Mouse (Mus musculus): ENCODE measurements around the gene Hpgds. TPM values are rescaled to one million over a fixed set of nuclear protein-coding genes. Genes with fewer than 3 reads are reported as not detected.

Hpgds gene
- polyA plus RNA-seq, 1 experiment from 2014 or later = 4.4 TPM

DNA sequence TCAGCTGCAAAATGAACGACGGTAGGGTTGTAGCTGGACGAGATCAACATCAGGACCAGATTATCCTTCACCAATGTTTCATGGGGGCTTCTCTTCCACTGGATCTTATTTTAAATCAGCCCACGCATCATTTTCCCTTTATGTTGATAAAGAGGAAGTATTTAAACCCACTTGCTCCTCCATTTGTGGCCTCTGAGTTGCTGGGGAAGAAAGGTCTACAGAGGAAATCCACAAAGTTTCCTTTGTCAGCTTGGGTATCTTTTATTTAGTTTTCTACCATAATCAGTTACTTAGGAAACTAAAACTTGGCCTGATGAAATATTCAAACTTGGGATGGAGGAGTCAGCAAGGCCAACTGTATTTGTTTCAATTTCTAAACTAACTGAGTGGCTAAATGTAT, 1.7 kb upstream of the Hpgds start:
- ATAC-seq (ENCODE audit: insufficient read depth) (no peak), DNase-seq (no peak)
- Histone ChIP-seq H3K36me3 (ENCODE audit: insufficient read depth) (no peaks in the 10 kb centered on the region), H3K9me3 (ENCODE audit: low read depth, low read length) (no peaks in the 10 kb centered on the region), H3K4me2 (no peak overlapping the region), H3K4me1 (ENCODE audit: insufficient read depth) (no peaks in the 10 kb centered on the region), H3K9ac (no peak overlapping the region), H3K4me3 (ENCODE audit: low read depth, low read length) (no peak overlapping the region), H3K27ac (ENCODE audit: low read depth) (no peak overlapping the region), H3K27me3 (ENCODE audit: insufficient read depth, low read length) (no peaks in the 10 kb centered on the region)
- WGBS = 80% methylated on average over 4 of the region's 4 CpGs
- no peak for TF ChIP-seq CTCF (IDR thresholded peaks at IDR 0.05; ENCODE audit: low read depth)

DNA sequence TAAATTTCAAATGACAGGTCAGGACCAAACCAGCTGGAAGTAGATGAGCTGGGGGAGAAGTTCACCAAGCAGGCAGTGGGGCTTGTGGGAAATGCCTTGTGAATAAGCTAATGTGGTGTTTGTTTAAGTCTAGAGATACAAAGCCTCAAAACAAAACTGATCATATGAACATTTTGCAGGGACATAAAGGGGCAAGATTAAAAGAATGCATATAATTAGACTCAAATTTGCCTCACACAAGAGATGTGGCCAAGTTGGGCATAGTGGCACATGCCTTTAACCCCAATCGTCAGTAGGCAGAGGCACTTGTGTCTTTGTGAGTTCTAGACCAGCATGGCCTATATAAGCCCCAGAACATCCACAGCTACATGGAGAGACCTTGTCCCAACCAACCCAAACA, 2.4 kb downstream of the Hpgds start:
- H3K9ac ChIP-seq = no peak overlapping the region
- no peak overlapping the region for H3K4me2 ChIP-seq
- ATAC-seq (ENCODE audit: insufficient read depth) (no peak), DNase-seq (no peak)
- no peaks in the 10 kb centered on the region for H3K9me3 ChIP-seq (ENCODE audit: low read depth, low read length)
- no peak overlapping the region for H3K4me3 ChIP-seq (ENCODE audit: low read depth, low read length)
- TF ChIP-seq CTCF (IDR thresholded peaks at IDR 0.05; ENCODE audit: low read depth) = no peak
- H3K4me1 ChIP-seq (ENCODE audit: insufficient read depth) = no peaks in the 10 kb centered on the region
- H3K27ac ChIP-seq (ENCODE audit: low read depth) = no peak overlapping the region
- H3K36me3 ChIP-seq (ENCODE audit: insufficient read depth) = no peaks in the 10 kb centered on the region
- 82% methylated on average over 1 of the region's 1 CpGs for WGBS
- H3K27me3 ChIP-seq (ENCODE audit: insufficient read depth, low read length) = no peaks in the 10 kb centered on the region

DNA sequence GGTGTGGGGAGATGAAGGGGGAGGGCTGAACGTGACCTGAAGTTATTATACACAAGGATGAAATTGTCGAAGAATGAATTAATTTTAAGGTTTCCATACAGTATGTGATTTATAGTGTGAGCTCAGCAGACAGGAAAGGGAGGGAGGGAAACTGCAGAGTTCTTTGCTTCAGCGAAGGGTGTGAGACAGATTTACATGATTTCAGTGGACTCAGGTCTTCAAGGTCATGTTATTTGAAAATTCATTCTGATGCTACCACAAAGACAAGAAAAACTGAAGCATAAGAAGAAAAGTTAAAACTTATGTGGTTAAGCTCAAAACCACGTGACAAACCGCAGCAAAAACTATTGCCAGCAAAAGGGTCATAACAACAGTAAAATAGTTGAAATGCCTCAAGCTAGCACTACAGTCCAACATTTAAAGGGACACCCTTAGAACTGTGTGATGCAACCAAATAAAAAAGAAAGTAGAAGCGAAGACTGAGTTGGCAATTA, 3.9 kb downstream of the Hpgds start:
- no peaks in the 10 kb centered on the region for H3K4me1 ChIP-seq (ENCODE audit: insufficient read depth)
- no peak for TF ChIP-seq CTCF (IDR thresholded peaks at IDR 0.05; ENCODE audit: low read depth)
- no peak for ATAC-seq (ENCODE audit: insufficient read depth)
- no peaks in the 10 kb centered on the region for H3K27me3 ChIP-seq (ENCODE audit: insufficient read depth, low read length)
- no peaks in the 10 kb centered on the region for H3K9me3 ChIP-seq (ENCODE audit: low read depth, low read length)
- WGBS = 51% methylated on average over 6 of the region's 6 CpGs
- H3K27ac ChIP-seq (ENCODE audit: low read depth) = no peak overlapping the region
- H3K4me3 ChIP-seq (ENCODE audit: low read depth, low read length) = no peak overlapping the region
- DNase-seq = no peak
- H3K36me3 ChIP-seq (ENCODE audit: insufficient read depth) = no peaks in the 10 kb centered on the region
- H3K4me2 ChIP-seq = no peak overlapping the region
- H3K9ac ChIP-seq = no peak overlapping the region

DNA sequence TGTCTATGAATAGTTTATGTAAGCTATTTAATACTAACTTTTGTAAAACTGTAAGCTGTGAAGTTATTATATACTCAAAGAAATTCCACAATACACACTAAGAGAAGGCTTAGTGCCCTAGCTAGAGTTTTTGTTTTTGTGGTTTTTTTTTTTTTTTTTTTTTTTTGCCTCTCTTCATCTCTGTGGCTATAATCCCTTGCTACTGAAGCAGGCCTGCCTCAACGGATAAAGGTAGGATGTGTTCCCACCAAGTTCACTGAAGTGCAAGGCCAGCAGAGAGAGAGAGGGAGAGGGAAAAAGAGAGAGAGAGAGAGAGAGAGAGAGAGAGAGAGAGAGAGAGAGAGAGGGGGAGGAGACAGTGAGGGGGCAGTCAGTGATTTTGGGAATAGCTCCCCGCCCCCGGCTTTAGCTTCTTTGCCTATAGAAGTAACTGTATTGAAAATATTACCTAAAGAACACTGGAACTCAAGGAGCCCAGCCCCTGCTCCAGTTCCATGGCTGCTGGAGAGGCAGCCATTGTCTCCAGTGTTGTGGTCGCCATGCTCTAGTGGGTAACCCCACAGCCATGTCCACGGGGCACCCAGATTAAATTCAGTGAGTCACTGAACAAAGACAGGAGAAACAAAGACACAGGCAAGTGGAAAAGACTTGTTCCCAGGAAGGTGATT, 4.5 kb downstream of the Hpgds start:
- H3K4me2 ChIP-seq = no peak overlapping the region
- H3K36me3 ChIP-seq (ENCODE audit: insufficient read depth) = no peaks in the 10 kb centered on the region
- TF ChIP-seq CTCF (IDR thresholded peaks at IDR 0.05; ENCODE audit: low read depth) = no peak
- 69% methylated on average over 5 of the region's 5 CpGs for WGBS
- DNase-seq (no peak), ATAC-seq (ENCODE audit: insufficient read depth) (no peak)
- H3K4me3 ChIP-seq (ENCODE audit: low read depth, low read length) = no peak overlapping the region
- H3K9me3 ChIP-seq (ENCODE audit: low read depth, low read length) = no peaks in the 10 kb centered on the region
- H3K27me3 ChIP-seq (ENCODE audit: insufficient read depth, low read length) = no peaks in the 10 kb centered on the region
- H3K4me1 ChIP-seq (ENCODE audit: insufficient read depth) = no peaks in the 10 kb centered on the region
- H3K27ac ChIP-seq (ENCODE audit: low read depth) = no peak overlapping the region
- H3K9ac ChIP-seq = no peak overlapping the region

DNA sequence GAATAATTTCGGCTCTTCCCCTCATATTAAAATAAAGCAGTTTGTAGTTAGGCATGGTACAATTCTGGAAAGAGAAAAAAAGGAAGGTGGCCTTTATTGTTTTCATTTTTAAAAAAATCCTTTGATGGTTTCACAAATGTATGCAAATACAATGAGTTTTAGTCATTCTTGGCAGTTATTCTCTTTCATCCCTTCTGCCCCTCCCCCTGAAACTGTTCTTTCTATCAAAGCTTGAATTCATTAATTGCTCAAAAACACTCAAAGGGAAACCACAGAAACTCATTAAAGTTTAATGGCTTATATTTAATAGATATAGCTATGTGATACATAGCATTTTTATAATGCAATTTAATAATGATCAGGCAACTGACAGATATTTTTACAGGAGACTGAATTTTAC, 6.5 kb downstream of the Hpgds start:
- ATAC-seq (ENCODE audit: insufficient read depth) (no peak), DNase-seq (no peak)
- H3K4me1 ChIP-seq (ENCODE audit: insufficient read depth) = no peaks in the 10 kb centered on the region
- TF ChIP-seq CTCF (IDR thresholded peaks at IDR 0.05; ENCODE audit: low read depth) = no peak
- 64% methylated on average over 1 of the region's 1 CpGs for WGBS
- H3K9ac ChIP-seq = no peak overlapping the region
- H3K27ac ChIP-seq (ENCODE audit: low read depth) = no peak overlapping the region
- no peaks in the 10 kb centered on the region for H3K36me3 ChIP-seq (ENCODE audit: insufficient read depth)
- no peak overlapping the region for H3K4me3 ChIP-seq (ENCODE audit: low read depth, low read length)
- H3K9me3 ChIP-seq (ENCODE audit: low read depth, low read length) = no peaks in the 10 kb centered on the region
- no peaks in the 10 kb centered on the region for H3K27me3 ChIP-seq (ENCODE audit: insufficient read depth, low read length)
- no peak overlapping the region for H3K4me2 ChIP-seq

DNA sequence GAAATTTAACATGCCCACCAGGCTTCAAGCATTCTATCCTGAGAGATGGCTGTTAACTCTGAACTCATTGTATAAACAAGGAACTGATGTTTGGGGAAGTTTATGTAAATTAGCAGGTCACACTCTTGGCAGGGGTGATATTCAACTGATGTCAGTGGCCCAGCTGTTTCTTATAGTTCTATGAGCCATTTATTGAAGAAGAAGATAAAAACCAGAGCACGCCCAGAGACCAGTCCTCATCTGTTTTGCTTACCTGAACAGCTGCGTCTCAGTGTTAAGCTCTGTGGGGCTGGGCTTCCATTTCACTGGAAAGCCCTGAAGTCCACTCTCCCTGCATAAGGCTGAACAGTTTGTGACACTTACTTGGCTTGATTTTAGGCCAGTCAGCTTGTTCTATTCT, 6.9 kb downstream of the Hpgds start:
- Histone ChIP-seq H3K27ac (ENCODE audit: low read depth) (no peak overlapping the region), H3K9me3 (ENCODE audit: low read depth, low read length) (no peaks in the 10 kb centered on the region), H3K27me3 (ENCODE audit: insufficient read depth, low read length) (no peaks in the 10 kb centered on the region), H3K9ac (no peak overlapping the region), H3K4me2 (no peak overlapping the region), H3K4me1 (ENCODE audit: insufficient read depth) (no peaks in the 10 kb centered on the region), H3K36me3 (ENCODE audit: insufficient read depth) (no peaks in the 10 kb centered on the region), H3K4me3 (ENCODE audit: low read depth, low read length) (no peak overlapping the region)
- ATAC-seq (ENCODE audit: insufficient read depth) (peak; percentile 70), DNase-seq (peak; percentile 59)
- WGBS = 27% methylated on average over 2 of the region's 2 CpGs
- TF ChIP-seq CTCF (IDR thresholded peaks at IDR 0.05; ENCODE audit: low read depth) = no peak

DNA sequence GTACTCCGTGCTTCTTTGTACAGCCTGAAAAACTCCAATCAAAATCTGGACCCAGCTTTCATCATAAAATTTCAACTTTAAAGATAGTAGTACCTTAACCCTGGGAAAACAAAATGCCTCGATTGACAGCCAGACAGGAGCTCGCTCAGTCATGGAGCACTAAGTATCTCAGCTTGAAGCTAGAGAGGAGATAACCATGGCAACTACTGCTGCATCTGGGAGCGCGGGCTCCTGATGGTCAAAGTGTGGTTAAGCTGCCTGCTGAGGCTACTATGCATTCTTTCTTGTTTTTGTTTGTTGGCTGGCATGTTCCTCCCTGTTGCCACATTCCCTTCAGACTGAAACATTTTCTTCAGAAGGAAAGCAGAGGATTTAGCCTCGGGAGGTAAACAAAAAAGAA, 12.3 kb downstream of the Hpgds start:
- DNase-seq = no peak

More for the DNA sequence above, 12.3 kb downstream of the Hpgds start:
- no peak for TF ChIP-seq CTCF (IDR thresholded peaks at IDR 0.05; ENCODE audit: low read depth)
- no peaks in the 10 kb centered on the region for H3K9me3 ChIP-seq (ENCODE audit: low read depth, low read length)
- no peak overlapping the region for H3K9ac ChIP-seq
- no peaks in the 10 kb centered on the region for H3K4me1 ChIP-seq (ENCODE audit: insufficient read depth)
- H3K27me3 ChIP-seq (ENCODE audit: insufficient read depth, low read length) = no peaks in the 10 kb centered on the region
- no peak overlapping the region for H3K4me3 ChIP-seq (ENCODE audit: low read depth, low read length)
- 62% methylated on average over 6 of the region's 6 CpGs for WGBS
- no peak for ATAC-seq (ENCODE audit: insufficient read depth)
- no peak overlapping the region for H3K4me2 ChIP-seq
- H3K27ac ChIP-seq (ENCODE audit: low read depth) = no peak overlapping the region
- no peaks in the 10 kb centered on the region for H3K36me3 ChIP-seq (ENCODE audit: insufficient read depth)

Data from lung, embryonic 14.5 days (tissue).